In the genomic region with DNA sequence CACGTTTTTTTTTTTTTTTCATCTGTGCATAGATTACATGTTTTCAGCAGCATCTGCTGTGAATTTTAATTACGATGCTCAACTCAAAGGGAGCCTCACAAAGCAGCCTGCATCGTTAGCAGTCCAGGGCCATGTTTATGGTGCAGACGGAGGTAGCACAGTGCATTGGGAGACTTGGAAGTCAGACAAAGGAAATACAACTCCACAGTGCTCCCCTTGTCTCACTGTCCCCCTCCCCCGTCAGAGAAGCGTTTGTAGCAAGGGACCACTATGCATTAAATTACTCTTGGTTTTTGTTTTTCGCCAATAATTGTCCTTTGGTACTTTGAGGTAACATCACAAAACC, we compare ENCODE assay signal across 20 mouse cellular contexts.
DNase-seq lines count a peak whose midpoint lies in the region; ATAC-seq and TF ChIP-seq lines count a peak whose summit lies in the region.
"Had no signal": no experiment of that assay in that cellular context is flagged by ENCODE, and none has a peak within 500 bp of the region (broad histone marks: within the 10 kb centered on the region; RNA-seq: fewer than 3 reads in every experiment).

No protein-coding gene starts in this region.

- no peak for DNase-seq in midbrain, embryonic 10.5 days (ENCODE audit: low spot score)
- DNase-seq in forebrain, embryonic 10.5 days (ENCODE audit: extremely low spot score, low spot score) = no peak
- DNase-seq in forebrain, postnatal 0 days = peak; percentile 63
- DNase-seq in urinary bladder, postnatal 10 days (ENCODE audit: low spot score) = no peak
- no peak for DNase-seq in gastrocnemius, adult 8-10 months (ENCODE audit: low spot score in 2 of 2)
- DNase-seq: adrenal gland, adult 8-10 months; cerebellum, postnatal 14 days; gastrocnemius, postnatal 10 days; kidney, adult 2 months; kidney, postnatal 25 days; liver, embryonic 13.5 days; spleen, adult 18-20 months; thymus, postnatal 14 days had no signal

- peaks cover 14% of the 10 kb centered on the region for H3K4me1 ChIP-seq in midbrain, embryonic 12.5 days
- H3K4me1 ChIP-seq in midbrain, embryonic 10.5 days = peaks cover 3% of the 10 kb centered on the region; the same call in 1 of the 2 replicates
- peaks cover 16% of the 10 kb centered on the region for H3K4me1 ChIP-seq in forebrain, embryonic 10.5 days
- H3K4me1 ChIP-seq in forebrain, postnatal 0 days (ENCODE audit: insufficient read depth) = peaks cover 13% of the 10 kb centered on the region; the same call in 1 of the 2 replicates
- peaks cover 10% of the 10 kb centered on the region; the same call in 1 of the 2 replicates for H3K4me1 ChIP-seq in midbrain, embryonic 15.5 days
- H3K4me1 ChIP-seq: liver, embryonic 13.5 days; megakaryocyte, embryonic 14.5 days had no signal

- peak; percentile 62; the same call in 1 of the 2 replicates for ATAC-seq in midbrain, embryonic 12.5 days (ENCODE audit: low FRiP score, low read depth)
- ATAC-seq in forebrain, postnatal 0 days = peak; percentile 86
- peak; percentile 77 for ATAC-seq in midbrain, embryonic 15.5 days (replicated peaks)
- ATAC-seq in erythroblast, adult 5-6 weeks (replicated peaks; ENCODE audit: low FRiP score, poor library complexity, severe bottlenecking) = no peak
- ATAC-seq: lung, postnatal 0 days had no signal

- H3K27ac ChIP-seq in midbrain, embryonic 12.5 days (replicated peaks) = 0 out of 2 replicates have a peak overlapping the region, but pooled peaks have one; percentile 4
- no peak overlapping the region for H3K27ac ChIP-seq in midbrain, embryonic 10.5 days (replicated peaks)
- peak overlapping the region; percentile 44; the same call in 1 of the 2 replicates for H3K27ac ChIP-seq in forebrain, embryonic 10.5 days
- peak overlapping the region; percentile 60 for H3K27ac ChIP-seq in forebrain, postnatal 0 days (ENCODE audit: low read depth, low read length)
- peak overlapping the region; percentile 48; the same call in 1 of the 2 replicates for H3K27ac ChIP-seq in midbrain, embryonic 15.5 days
- H3K27ac ChIP-seq: liver, embryonic 13.5 days had no signal

- TF ChIP-seq CTCF in forebrain, postnatal 0 days (IDR thresholded peaks at IDR 0.05; ENCODE audit: low read depth) = no peak

- H3K36me3 ChIP-seq in midbrain, embryonic 12.5 days = no peaks in the 10 kb centered on the region
- no peaks in the 10 kb centered on the region for H3K36me3 ChIP-seq in midbrain, embryonic 10.5 days
- no peaks in the 10 kb centered on the region for H3K36me3 ChIP-seq in forebrain, embryonic 10.5 days (replicated peaks)
- H3K36me3 ChIP-seq in forebrain, postnatal 0 days (ENCODE audit: insufficient read depth) = no peaks in the 10 kb centered on the region
- H3K36me3 ChIP-seq in midbrain, embryonic 15.5 days (replicated peaks) = no peaks in the 10 kb centered on the region
- H3K36me3 ChIP-seq: embryonic facial prominence, embryonic 12.5 days; G1E; liver, embryonic 13.5 days had no signal

- H3K9ac ChIP-seq in midbrain, embryonic 12.5 days (replicated peaks) = no peak overlapping the region
- no peak overlapping the region for H3K9ac ChIP-seq in forebrain, postnatal 0 days
- no peak overlapping the region for H3K9ac ChIP-seq in midbrain, embryonic 15.5 days
- H3K9ac ChIP-seq: embryonic facial prominence, embryonic 12.5 days; liver, embryonic 13.5 days had no signal

- H3K9me3 ChIP-seq in midbrain, embryonic 12.5 days = no peaks in the 10 kb centered on the region
- H3K9me3 ChIP-seq in midbrain, embryonic 10.5 days (replicated peaks) = no peaks in the 10 kb centered on the region
- H3K9me3 ChIP-seq in forebrain, embryonic 10.5 days = no peaks in the 10 kb centered on the region
- H3K9me3 ChIP-seq in forebrain, postnatal 0 days (ENCODE audit: low read length) = no peaks in the 10 kb centered on the region
- no peaks in the 10 kb centered on the region for H3K9me3 ChIP-seq in midbrain, embryonic 15.5 days
- H3K9me3 ChIP-seq: embryonic facial prominence, embryonic 12.5 days; liver, embryonic 13.5 days; megakaryocyte, embryonic 14.5 days had no signal

- no peaks in the 10 kb centered on the region for H3K27me3 ChIP-seq in midbrain, embryonic 12.5 days
- no peaks in the 10 kb centered on the region for H3K27me3 ChIP-seq in midbrain, embryonic 10.5 days (ENCODE audit: low read depth, poor library complexity, severe bottlenecking)
- H3K27me3 ChIP-seq in forebrain, embryonic 10.5 days (ENCODE audit: poor library complexity, severe bottlenecking) = no peaks in the 10 kb centered on the region
- no peaks in the 10 kb centered on the region for H3K27me3 ChIP-seq in forebrain, postnatal 0 days (ENCODE audit: insufficient read depth, low read length)
- no peaks in the 10 kb centered on the region for H3K27me3 ChIP-seq in midbrain, embryonic 15.5 days (replicated peaks)
- H3K27me3 ChIP-seq: embryonic facial prominence, embryonic 12.5 days; liver, embryonic 13.5 days; megakaryocyte, embryonic 14.5 days had no signal

- no peak overlapping the region for H3K4me3 ChIP-seq in midbrain, embryonic 12.5 days
- H3K4me3 ChIP-seq in midbrain, embryonic 10.5 days = no peak overlapping the region
- no peak overlapping the region for H3K4me3 ChIP-seq in forebrain, embryonic 10.5 days
- no peak overlapping the region for H3K4me3 ChIP-seq in forebrain, postnatal 0 days (ENCODE audit: low read depth, low read length)
- no peak overlapping the region for H3K4me3 ChIP-seq in midbrain, embryonic 15.5 days
- H3K4me3 ChIP-seq: embryonic facial prominence, embryonic 12.5 days; liver, embryonic 13.5 days had no signal

- WGBS in midbrain, embryonic 12.5 days = 54% methylated on average over 7 of the region's 7 CpGs
- 72% methylated on average over 7 of the region's 7 CpGs for WGBS in midbrain, embryonic 10.5 days
- 51% methylated on average over 7 of the region's 7 CpGs for WGBS in forebrain, embryonic 10.5 days
- 12% methylated on average over 7 of the region's 7 CpGs for WGBS in forebrain, postnatal 0 days
- 34% methylated on average over 7 of the region's 7 CpGs for WGBS in midbrain, embryonic 15.5 days

- no peak overlapping the region for H3K4me2 ChIP-seq in midbrain, embryonic 12.5 days (replicated peaks)
- no peak overlapping the region for H3K4me2 ChIP-seq in forebrain, postnatal 0 days (ENCODE audit: low read depth)
- H3K4me2 ChIP-seq in midbrain, embryonic 15.5 days = no peak overlapping the region
- H3K4me2 ChIP-seq: embryonic facial prominence, embryonic 12.5 days; liver, embryonic 13.5 days had no signal
